Comparison of ENCODE assay signal across 8 mouse cellular contexts in the genomic region with DNA sequence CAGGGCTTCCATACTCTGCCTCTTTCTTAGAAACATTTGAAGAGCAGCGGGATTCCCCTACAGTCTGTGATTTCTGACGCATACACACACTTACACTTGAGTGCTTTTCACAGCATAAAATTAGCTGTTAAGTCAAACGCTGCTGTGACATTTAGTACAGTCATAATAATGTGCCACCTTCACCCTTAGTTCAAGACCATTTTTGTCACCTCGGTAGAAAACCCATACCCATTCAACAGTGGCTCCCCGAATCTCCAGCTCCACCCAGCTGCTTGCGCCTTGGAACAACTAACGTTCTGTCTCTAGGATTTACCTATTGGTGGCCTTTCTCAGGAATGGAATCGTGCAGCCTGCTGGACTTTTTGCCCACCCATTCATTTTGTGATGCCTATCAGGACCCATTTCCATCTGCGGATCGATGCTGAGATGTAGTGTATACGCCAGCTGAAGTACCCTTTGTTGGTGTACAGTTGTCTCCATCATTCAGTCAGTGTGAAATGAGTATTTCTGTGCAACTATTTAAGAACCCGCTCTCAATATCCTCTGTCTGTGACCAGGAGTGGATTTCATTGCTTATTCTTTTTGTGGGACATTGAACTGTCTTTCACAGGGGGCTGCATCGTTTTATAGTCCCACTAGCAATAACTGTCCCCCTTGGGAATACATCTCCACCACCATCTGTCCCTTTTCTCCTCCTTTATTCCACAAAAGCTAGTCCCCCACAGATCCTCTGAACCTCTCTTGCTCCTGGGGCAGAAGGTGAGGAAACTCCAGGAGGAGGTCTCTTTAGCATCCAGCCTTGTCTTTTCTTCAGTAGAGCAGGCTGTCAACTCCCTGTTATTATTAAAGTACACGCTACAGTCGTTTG. TPM values are rescaled to one million over a fixed set of nuclear protein-coding genes. Genes with fewer than 3 reads are reported as not detected.
DNase-seq lines count a peak whose midpoint lies in the region; ATAC-seq and TF ChIP-seq lines count a peak whose summit lies in the region.

No protein-coding gene starts in this region.

- ATAC-seq in kidney, embryonic 15.5 days (replicated peaks; ENCODE audit: low FRiP score): no peak
- ATAC-seq in midbrain, embryonic 13.5 days: no peak

- no peak for TF ChIP-seq RAD21 in MEL (IDR thresholded peaks at IDR 0.05; ENCODE audit: low read depth, low read length)

- no peak for TF ChIP-seq CTCF in MEL (IDR thresholded peaks at IDR 0.05 in 2 of 3, conservative IDR thresholded peaks at IDR 0.05 in 1 of 3; ENCODE audit: control insufficient read depth in 1 of 3, insufficient read depth in 1 of 3, low read depth in 2 of 3, low read length in 3 of 3, poor library complexity in 1 of 3, severe bottlenecking in 1 of 3)

- WGBS in kidney, embryonic 15.5 days: 29% methylated on average over 15 of the region's 15 CpGs
- WGBS in hindbrain, embryonic 10.5 days: 37% methylated on average over 15 of the region's 15 CpGs
- 19% methylated on average over 15 of the region's 15 CpGs for WGBS in midbrain, embryonic 13.5 days

- TF ChIP-seq POLR2A in MEL (IDR thresholded peaks at IDR 0.05; ENCODE audit: control insufficient read depth in 1 of 2, insufficient read depth in 1 of 2, low read depth in 1 of 2, low read length in 2 of 2, poor library complexity in 1 of 2): 0 out of 4 replicates have a peak, but pooled peaks of 1 of the 2 experiments have one; percentile 22

- H3K9me3 ChIP-seq in kidney, embryonic 15.5 days (replicated peaks): no peaks in the 10 kb centered on the region
- no peaks in the 10 kb centered on the region for H3K9me3 ChIP-seq in MEL (replicated peaks; ENCODE audit: insufficient read depth, low read length)
- H3K9me3 ChIP-seq in hindbrain, embryonic 10.5 days: no peaks in the 10 kb centered on the region
- no peaks in the 10 kb centered on the region for H3K9me3 ChIP-seq in midbrain, embryonic 13.5 days

- peak overlapping the region; percentile 9; the same call in 1 of the 2 replicates for H3K9ac ChIP-seq in kidney, embryonic 15.5 days
- H3K9ac ChIP-seq in MEL (ENCODE audit: control insufficient read depth, low read depth, low read length, poor library complexity, severe bottlenecking): peak overlapping the region; percentile 79
- peak overlapping the region; percentile 41; the same call in 1 of the 2 replicates for H3K9ac ChIP-seq in midbrain, embryonic 13.5 days (replicated peaks)

- peak overlapping the region; percentile 48 for H3K4me3 ChIP-seq in kidney, embryonic 15.5 days (replicated peaks)
- H3K4me3 ChIP-seq in MEL (ENCODE audit: control insufficient read depth in 1 of 2, insufficient read depth in 1 of 2, low read depth in 2 of 2, low read length in 2 of 2): peak overlapping the region; percentile 40 to 46
- peak overlapping the region; percentile 59 for H3K4me3 ChIP-seq in hindbrain, embryonic 10.5 days
- H3K4me3 ChIP-seq in midbrain, embryonic 13.5 days (replicated peaks): peak overlapping the region; percentile 49

- peak overlapping the region; percentile 97 for H3K27ac ChIP-seq in kidney, embryonic 15.5 days
- H3K27ac ChIP-seq in MEL (ENCODE audit: control insufficient read depth, low read depth, low read length): peak overlapping the region; percentile 95
- peak overlapping the region; percentile 96 for H3K27ac ChIP-seq in hindbrain, embryonic 10.5 days
- peak overlapping the region; percentile 96 for H3K27ac ChIP-seq in midbrain, embryonic 13.5 days

- DNase-seq in kidney, adult 9 months: no peak
- peak; percentile 79 for DNase-seq in MEL (ENCODE audit: low read depth, low spot score)
- DNase-seq in hindbrain, embryonic 10.5 days (ENCODE audit: low spot score): no peak
- no peak for DNase-seq in left cerebral cortex, postnatal 36 days (ENCODE audit: low spot score in 2 of 2)
- DNase-seq in cerebellum, postnatal 4 days (ENCODE audit: low spot score in 2 of 2): no peak
- no peak for DNase-seq in c-Kit-positive CD71-positive TER-119-positive erythroid progenitor cells, embryonic 14.5 days (ENCODE audit: low spot score)

- peaks cover 56% of the 10 kb centered on the region for H3K4me1 ChIP-seq in kidney, embryonic 15.5 days
- H3K4me1 ChIP-seq in MEL (ENCODE audit: control insufficient read depth in 1 of 2, insufficient read depth in 2 of 2, low read length in 2 of 2): peaks cover 38 to 71% of the 10 kb centered on the region in 2 experiments
- peaks cover 73% of the 10 kb centered on the region for H3K4me1 ChIP-seq in hindbrain, embryonic 10.5 days (replicated peaks)
- peaks cover 45% of the 10 kb centered on the region for H3K4me1 ChIP-seq in midbrain, embryonic 13.5 days (replicated peaks)

- intact Hi-C loops in left cerebral cortex, postnatal 36 days (cut with DNase I): loop anchor here (1.0 kb wide), 1 partner anchor 11 kb away; no protein-coding TSS in a partner anchor

- H3K36me3 ChIP-seq in kidney, embryonic 15.5 days: no peaks in the 10 kb centered on the region
- H3K36me3 ChIP-seq in MEL (ENCODE audit: control insufficient read depth in 1 of 2, insufficient read depth in 2 of 2, low read length in 2 of 2): peaks cover 0 to 59% of the 10 kb centered on the region in 2 experiments; a peak in 2 of 4 replicates
- H3K36me3 ChIP-seq in hindbrain, embryonic 10.5 days: no peaks in the 10 kb centered on the region
- no peaks in the 10 kb centered on the region for H3K36me3 ChIP-seq in midbrain, embryonic 13.5 days

- peak overlapping the region; percentile 73 for H3K4me2 ChIP-seq in kidney, embryonic 15.5 days
- H3K4me2 ChIP-seq in midbrain, embryonic 13.5 days (replicated peaks): peak overlapping the region; percentile 78

- H3K79me2 ChIP-seq in MEL (ENCODE audit: control insufficient read depth, insufficient read depth, low read length, poor library complexity): peaks cover 2% of the 10 kb centered on the region; the same call in 1 of the 2 replicates

- peak in 1 of 2 experiments; percentile 35; a peak in 2 of 4 replicates for TF ChIP-seq EP300 in MEL (IDR thresholded peaks at IDR 0.05; ENCODE audit: low read depth in 1 of 2, low read length in 2 of 2)

- H3K27me3 ChIP-seq in kidney, embryonic 15.5 days: no peaks in the 10 kb centered on the region
- no peaks in the 10 kb centered on the region for H3K27me3 ChIP-seq in MEL (ENCODE audit: control insufficient read depth in 1 of 2, insufficient read depth in 2 of 2, low read length in 2 of 2)
- no peaks in the 10 kb centered on the region for H3K27me3 ChIP-seq in hindbrain, embryonic 10.5 days (ENCODE audit: insufficient read depth, poor library complexity, severe bottlenecking)
- H3K27me3 ChIP-seq in midbrain, embryonic 13.5 days: no peaks in the 10 kb centered on the region

TF ChIP-seq in MEL, 35 proteins besides CTCF, POLR2A, EP300 and RAD21 (continues in another document):
- TF ChIP-seq ZNF384 (IDR thresholded peaks at IDR 0.05; ENCODE audit: low read depth, low read length): no peak
- TF ChIP-seq E2F4 (IDR thresholded peaks at IDR 0.05; ENCODE audit: borderline replicate concordance, low read depth, low read length): no peak
- peak; percentile 81; the same call in 1 of the 2 replicates for TF ChIP-seq MAZ (IDR thresholded peaks at IDR 0.05; ENCODE audit: low read depth, low read length)
- TF ChIP-seq ETS1 (IDR thresholded peaks at IDR 0.05; ENCODE audit: low read depth, low read length): 0 out of 2 replicates have a peak, but pooled peaks have one; percentile 43
- TF ChIP-seq KAT2A (conservative IDR thresholded peaks at IDR 0.05; ENCODE audit: low read depth, low read length): no peak
- no peak for TF ChIP-seq MEF2A (IDR thresholded peaks at IDR 0.05; ENCODE audit: extremely low read depth, insufficient replicate concordance, low read depth, low read length, poor library complexity, severe bottlenecking)
- no peak for TF ChIP-seq MYB (IDR thresholded peaks at IDR 0.05; ENCODE audit: low read depth, low read length)
- no peak; the same call in none of the 2 replicates for TF ChIP-seq MXI1 (IDR thresholded peaks at IDR 0.05; ENCODE audit: low read depth, low read length)
- peak; percentile 26 for TF ChIP-seq CHD1 (IDR thresholded peaks at IDR 0.05; ENCODE audit: low read depth, low read length)
- no peak for TF ChIP-seq ZKSCAN1 (IDR thresholded peaks at IDR 0.05; ENCODE audit: low read depth, low read length)
- TF ChIP-seq MAX (IDR thresholded peaks at IDR 0.05; ENCODE audit: low read length): no peak
- no peak for TF ChIP-seq POLR2AphosphoS2 (IDR thresholded peaks at IDR 0.05; ENCODE audit: low read length)
- TF ChIP-seq SMC3 (IDR thresholded peaks at IDR 0.05; ENCODE audit: low read depth, low read length): no peak
- TF ChIP-seq TAL1 (IDR thresholded peaks at IDR 0.05; ENCODE audit: low read length): no peak
- no peak for TF ChIP-seq ZC3H11A (IDR thresholded peaks at IDR 0.05; ENCODE audit: low read depth, low read length)
- TF ChIP-seq USF2 (IDR thresholded peaks at IDR 0.05; ENCODE audit: borderline replicate concordance in 1 of 2, insufficient read depth in 1 of 2, low read depth in 1 of 2, low read length in 2 of 2): no peak
- no peak for TF ChIP-seq HCFC1 (IDR thresholded peaks at IDR 0.05; ENCODE audit: low read depth, low read length)
- no peak for TF ChIP-seq ELF1 (IDR thresholded peaks at IDR 0.05; ENCODE audit: low read depth, low read length)
- no peak for TF ChIP-seq BHLHE40 (IDR thresholded peaks at IDR 0.05; ENCODE audit: borderline replicate concordance, low read depth, low read length)
- TF ChIP-seq TBP (IDR thresholded peaks at IDR 0.05; ENCODE audit: low read depth, low read length): 0 out of 2 replicates have a peak, but pooled peaks have one; percentile 62

RNA-seq across cellular contexts. Expression of a gene that starts 10.1 kb away (rescaled TPM):
- polyA plus RNA-seq in kidney, embryonic 15.5 days (2015; fragmentation: Nextera tagmentation; extraction: Ambion mirVana): 185 and 195 TPM in 2 replicates
- total RNA-seq in MEL (2012; rRNA removed): 392 and 554 TPM in 2 replicates
- 100 to 1,000 TPM in 1 of 2 experiments, 10 to 100 TPM in 1; 47.4 to 593 TPM for polyA plus RNA-seq in MEL (2012; ENCODE audit: insufficient read depth in 1 of 2, insufficient read length in 2 of 2, low read depth in 1 of 2, low replicate concordance in 2 of 2, missing spikeins in 1 of 2)
- polyA plus RNA-seq in hindbrain, embryonic 10.5 days (2016; fragmentation: Nextera tagmentation; extraction: Ambion mirVana): 333 and 352 TPM in 2 replicates
- polyA plus RNA-seq in midbrain, embryonic 13.5 days (2015; fragmentation: Nextera tagmentation; extraction: Ambion mirVana): 254 and 259 TPM in 2 replicates
- total RNA-seq in left cerebral cortex, postnatal 36 days (2021): 100 to 1,000 TPM; 590 to 647 TPM

RNA-seq across cellular contexts. Expression of a gene that starts 49.5 kb away (rescaled TPM):
- polyA plus RNA-seq in kidney, embryonic 15.5 days (2015; fragmentation: Nextera tagmentation; extraction: Ambion mirVana): 0.09 and 0.10 TPM in 2 replicates
- total RNA-seq in MEL (2012; rRNA removed): 0.16 and 0.31 TPM in 2 replicates
- under 1 TPM in 1 of 2 experiments, not detected in 1; 0.36 TPM for polyA plus RNA-seq in MEL (2012; ENCODE audit: insufficient read depth in 1 of 2, insufficient read length in 2 of 2, low read depth in 1 of 2, low replicate concordance in 2 of 2, missing spikeins in 1 of 2)
- polyA plus RNA-seq in hindbrain, embryonic 10.5 days (2016; fragmentation: Nextera tagmentation; extraction: Ambion mirVana): 0.09 TPM in 1 of 2 replicates, not detected in the other
- polyA plus RNA-seq in midbrain, embryonic 13.5 days (2015; fragmentation: Nextera tagmentation; extraction: Ambion mirVana): 0.08 TPM in 2 replicates
- 1 to 10 TPM; 2.2 to 3.1 TPM for total RNA-seq in left cerebral cortex, postnatal 36 days (2021)

Comparison
In these comparisons a context has a peak if more than half of its experiments do, and no peak if none do; other contexts are left out.
1. H3K9ac ChIP-seq: peak in every context shown above with its lines; median percentile 79 in MEL; 41 in midbrain, embryonic 13.5 days; 9 in kidney, embryonic 15.5 days.